Mouse (Mus musculus): ENCODE data around the gene Apbb1. TPM values are rescaled to one million over a fixed set of nuclear protein-coding genes. Genes with fewer than 3 reads are reported as not detected.

The Apbb1 gene
- polyA plus RNA-seq, 1 experiment from 2014 or later = 38.2 TPM

GRCm38 (mm10) chr7:105602860-105603623 lies 21.6 kb upstream of the Apbb1 start:
- H3K4me2 ChIP-seq = no peak overlapping the region
- no peak overlapping the region for H3K27ac ChIP-seq
- 33% methylated on average over 9 of the region's 9 CpGs for WGBS
- ATAC-seq (ENCODE audit: insufficient number of reproducible peaks, low FRiP score, low TSS enrichment, low read depth) = no peak
- H3K4me3 ChIP-seq = no peak overlapping the region
- H3K36me3 ChIP-seq = no peaks in the 10 kb centered on the region
- H3K27me3 ChIP-seq = no peaks in the 10 kb centered on the region
- H3K9ac ChIP-seq = no peak overlapping the region
- 0 out of 2 replicates have a peak, but pooled peaks cover 5% of the 10 kb centered on the region for H3K9me3 ChIP-seq
- no peaks in the 10 kb centered on the region for H3K4me1 ChIP-seq

GRCm38 (mm10) chr7:105590097-105590496 lies 8.6 kb upstream of the Apbb1 start:
- no peaks in the 10 kb centered on the region for H3K36me3 ChIP-seq
- no peak overlapping the region for H3K4me2 ChIP-seq
- H3K4me1 ChIP-seq = no peaks in the 10 kb centered on the region
- no peak overlapping the region for H3K27ac ChIP-seq
- no peaks in the 10 kb centered on the region for H3K27me3 ChIP-seq
- H3K4me3 ChIP-seq = no peak overlapping the region
- whole genome bisulfite sequencing = 38% methylated on average over 7 of the region's 7 CpGs
- H3K9ac ChIP-seq = no peak overlapping the region
- no peaks in the 10 kb centered on the region for H3K9me3 ChIP-seq
- no peak for ATAC-seq (ENCODE audit: insufficient number of reproducible peaks, low FRiP score, low TSS enrichment, low read depth)

GRCm38 (mm10) chr7:105588325-105588912 lies 7.0 kb upstream of the Apbb1 start:
- Histone ChIP-seq H3K27me3 (no peaks in the 10 kb centered on the region), H3K4me1 (no peaks in the 10 kb centered on the region), H3K4me2 (no peak overlapping the region), H3K9me3 (no peaks in the 10 kb centered on the region), H3K36me3 (no peaks in the 10 kb centered on the region), H3K27ac (no peak overlapping the region), H3K9ac (no peak overlapping the region), H3K4me3 (no peak overlapping the region)
- WGBS = 70% methylated on average over 9 of the region's 9 CpGs
- ATAC-seq (ENCODE audit: insufficient number of reproducible peaks, low FRiP score, low TSS enrichment, low read depth) = no peak

GRCm38 (mm10) chr7:105581959-105582358 lies 506 bp upstream of the Apbb1 start:
- WGBS = 81% methylated on average over 2 of the region's 2 CpGs
- ATAC-seq (ENCODE audit: insufficient number of reproducible peaks, low FRiP score, low TSS enrichment, low read depth) = no peak
- H3K36me3 ChIP-seq = no peaks in the 10 kb centered on the region
- peaks cover 17% of the 10 kb centered on the region; the same call in 1 of the 2 replicates for H3K4me1 ChIP-seq
- no peak overlapping the region for H3K27ac ChIP-seq
- no peaks in the 10 kb centered on the region for H3K9me3 ChIP-seq
- H3K4me2 ChIP-seq = peak overlapping the region; percentile 70
- no peaks in the 10 kb centered on the region for H3K27me3 ChIP-seq
- H3K9ac ChIP-seq = no peak overlapping the region
- peak overlapping the region; percentile 81; the same call in 1 of the 2 replicates for H3K4me3 ChIP-seq

GRCm38 (mm10) chr7:105580627-105581089 lies 795 bp downstream of the Apbb1 start:
- H3K4me1 ChIP-seq = peaks cover 20% of the 10 kb centered on the region; the same call in 1 of the 2 replicates
- H3K36me3 ChIP-seq = no peaks in the 10 kb centered on the region
- H3K4me3 ChIP-seq = peak overlapping the region; percentile 81
- H3K27me3 ChIP-seq = no peaks in the 10 kb centered on the region
- no peak; the same call in none of the 2 replicates for ATAC-seq (ENCODE audit: insufficient number of reproducible peaks, low FRiP score, low TSS enrichment, low read depth)
- 3% methylated on average over 15 of the region's 22 CpGs for WGBS
- no peaks in the 10 kb centered on the region for H3K9me3 ChIP-seq
- peak overlapping the region; percentile 70 for H3K4me2 ChIP-seq
- H3K27ac ChIP-seq = peak overlapping the region; percentile 77
- H3K9ac ChIP-seq = peak overlapping the region; percentile 61

- Histone ChIP-seq H3K9me3 (no peaks in the 10 kb centered on the region), H3K4me3 (no peak overlapping the region), H3K9ac (no peak overlapping the region), H3K27ac (no peak overlapping the region), H3K4me2 (no peak overlapping the region), H3K4me1 (peaks cover 20% of the 10 kb centered on the region; the same call in 1 of the 2 replicates), H3K36me3 (peaks cover 7% of the 10 kb centered on the region), H3K27me3 (no peaks in the 10 kb centered on the region)
- ATAC-seq (ENCODE audit: insufficient number of reproducible peaks, low FRiP score, low TSS enrichment, low read depth) = no peak
- WGBS = 64% methylated on average over 2 of the region's 2 CpGs
These were observed 3.0 kb downstream of the Apbb1 start for GRCm38 (mm10) chr7:105578481-105578880.

- H3K27me3 ChIP-seq = no peaks in the 10 kb centered on the region
- H3K27ac ChIP-seq = no peak overlapping the region
- ATAC-seq (ENCODE audit: insufficient number of reproducible peaks, low FRiP score, low TSS enrichment, low read depth) = no peak
- H3K4me2 ChIP-seq = no peak overlapping the region
- H3K4me3 ChIP-seq = no peak overlapping the region
- H3K36me3 ChIP-seq = peaks cover 18% of the 10 kb centered on the region
- no peak overlapping the region for H3K9ac ChIP-seq
- 84% methylated on average over 6 of the region's 6 CpGs for WGBS
- H3K4me1 ChIP-seq = peaks cover 20% of the 10 kb centered on the region; the same call in 1 of the 2 replicates
- H3K9me3 ChIP-seq = no peaks in the 10 kb centered on the region
These were observed 4.0 kb downstream of the Apbb1 start for GRCm38 (mm10) chr7:105577377-105577871.

GRCm38 (mm10) chr7:105576166-105576748 lies 5.2 kb downstream of the Apbb1 start:
- no peaks in the 10 kb centered on the region for H3K9me3 ChIP-seq
- WGBS = 42% methylated on average over 3 of the region's 3 CpGs
- H3K4me2 ChIP-seq = no peak overlapping the region
- H3K27me3 ChIP-seq = no peaks in the 10 kb centered on the region
- ATAC-seq (ENCODE audit: insufficient number of reproducible peaks, low FRiP score, low TSS enrichment, low read depth) = no peak
- no peak overlapping the region for H3K4me3 ChIP-seq
- H3K27ac ChIP-seq = no peak overlapping the region
- H3K4me1 ChIP-seq = peaks cover 20% of the 10 kb centered on the region; the same call in 1 of the 2 replicates
- no peak overlapping the region for H3K9ac ChIP-seq
- peaks cover 18% of the 10 kb centered on the region for H3K36me3 ChIP-seq

- Histone ChIP-seq H3K27ac (no peak overlapping the region), H3K36me3 (peaks cover 18% of the 10 kb centered on the region), H3K9me3 (no peaks in the 10 kb centered on the region), H3K4me1 (peaks cover 16% of the 10 kb centered on the region), H3K4me3 (no peak overlapping the region), H3K9ac (no peak overlapping the region), H3K4me2 (no peak overlapping the region), H3K27me3 (no peaks in the 10 kb centered on the region)
- ATAC-seq (ENCODE audit: insufficient number of reproducible peaks, low FRiP score, low TSS enrichment, low read depth) = no peak
- 85% methylated on average over 4 of the region's 4 CpGs for WGBS
These were observed 6.9 kb downstream of the Apbb1 start for GRCm38 (mm10) chr7:105574537-105574936.

- Histone ChIP-seq H3K4me3 (no peak overlapping the region), H3K27ac (no peak overlapping the region), H3K27me3 (no peaks in the 10 kb centered on the region), H3K9me3 (no peaks in the 10 kb centered on the region), H3K36me3 (peaks cover 19% of the 10 kb centered on the region), H3K4me2 (no peak overlapping the region), H3K4me1 (peaks cover 21% of the 10 kb centered on the region), H3K9ac (no peak overlapping the region)
- no peak for ATAC-seq (ENCODE audit: insufficient number of reproducible peaks, low FRiP score, low TSS enrichment, low read depth)
- WGBS = 91% methylated on average over 8 of the region's 8 CpGs
These were observed 8.5 kb downstream of the Apbb1 start for GRCm38 (mm10) chr7:105572949-105573348.

GRCm38 (mm10) chr7:105570756-105571155 lies 10.7 kb downstream of the Apbb1 start:
- no peaks in the 10 kb centered on the region for H3K27me3 ChIP-seq
- H3K4me3 ChIP-seq = no peak overlapping the region
- no peak overlapping the region for H3K27ac ChIP-seq
- H3K4me2 ChIP-seq = no peak overlapping the region
- H3K4me1 ChIP-seq = peaks cover 18% of the 10 kb centered on the region
- no peak overlapping the region for H3K9ac ChIP-seq
- peaks cover 41% of the 10 kb centered on the region for H3K36me3 ChIP-seq
- ATAC-seq (ENCODE audit: insufficient number of reproducible peaks, low FRiP score, low TSS enrichment, low read depth) = no peak
- 76% methylated on average over 4 of the region's 4 CpGs for WGBS
- no peaks in the 10 kb centered on the region for H3K9me3 ChIP-seq
